In genomic region chr9:66732791-66733691, GRCm38 (mm10) we compare ENCODE assay signal across 7 mouse cellular contexts. TPM values are rescaled to one million over a fixed set of nuclear protein-coding genes. Genes with fewer than 3 reads are reported as not detected.
DNase-seq lines count a peak whose midpoint lies in the region; ATAC-seq lines count a peak whose summit lies in the region.

No protein-coding gene starts in this region.

- H3K9me3 ChIP-seq in midbrain, embryonic 15.5 days, result no peaks in the 10 kb centered on the region
- H3K9me3 ChIP-seq in midbrain, embryonic 16.5 days (replicated peaks; ENCODE audit: control insufficient read depth, low read length, poor library complexity, severe bottlenecking), result no peaks in the 10 kb centered on the region
- H3K9me3 ChIP-seq in embryonic facial prominence, embryonic 14.5 days (ENCODE audit: control insufficient read depth, low read length), result no peaks in the 10 kb centered on the region

- 0 out of 2 replicates have a peak, but pooled peaks have one; percentile 42 for ATAC-seq in midbrain, embryonic 15.5 days (replicated peaks)
- no peak for ATAC-seq in midbrain, embryonic 16.5 days
- peak; percentile 79 for ATAC-seq in embryonic facial prominence, embryonic 14.5 days (ENCODE audit: low read depth)

- H3K4me3 ChIP-seq in midbrain, embryonic 15.5 days, result no peak overlapping the region
- no peak overlapping the region for H3K4me3 ChIP-seq in midbrain, embryonic 16.5 days (ENCODE audit: low read depth, low read length)
- no peak overlapping the region for H3K4me3 ChIP-seq in embryonic facial prominence, embryonic 14.5 days (ENCODE audit: low read depth, low read length)

- intact Hi-C loops in left cerebral cortex, postnatal 25 days (cut with DNase I), result no loop called here

- no peak overlapping the region for H3K4me2 ChIP-seq in midbrain, embryonic 15.5 days
- H3K4me2 ChIP-seq in midbrain, embryonic 16.5 days (ENCODE audit: low read length), result no peak overlapping the region
- no peak overlapping the region for H3K4me2 ChIP-seq in embryonic facial prominence, embryonic 14.5 days (ENCODE audit: low read depth, low read length)

- WGBS in midbrain, embryonic 15.5 days, result 55% methylated on average over 15 of the region's 15 CpGs
- WGBS in midbrain, embryonic 16.5 days, result 47% methylated on average over 15 of the region's 15 CpGs
- WGBS in embryonic facial prominence, embryonic 14.5 days, result 41% methylated on average over 14 of the region's 15 CpGs

- H3K27ac ChIP-seq in midbrain, embryonic 15.5 days, result no peak overlapping the region
- H3K27ac ChIP-seq in midbrain, embryonic 16.5 days (ENCODE audit: low read length), result no peak overlapping the region
- peak overlapping the region; percentile 16; the same call in 1 of the 2 replicates for H3K27ac ChIP-seq in embryonic facial prominence, embryonic 14.5 days (replicated peaks; ENCODE audit: low read depth, low read length)

- H3K4me1 ChIP-seq in midbrain, embryonic 15.5 days, result peaks cover 4% of the 10 kb centered on the region; the same call in 1 of the 2 replicates
- peaks cover 5% of the 10 kb centered on the region for H3K4me1 ChIP-seq in midbrain, embryonic 16.5 days (ENCODE audit: control insufficient read depth, insufficient read depth, low read length)
- no peaks in the 10 kb centered on the region; the same call in 1 of the 2 replicates for H3K4me1 ChIP-seq in embryonic facial prominence, embryonic 14.5 days (ENCODE audit: control insufficient read depth, insufficient read depth, low read length)

- no peaks in the 10 kb centered on the region for H3K36me3 ChIP-seq in midbrain, embryonic 15.5 days (replicated peaks)
- H3K36me3 ChIP-seq in midbrain, embryonic 16.5 days (ENCODE audit: control insufficient read depth, insufficient read depth, low read length), result no peaks in the 10 kb centered on the region
- no peaks in the 10 kb centered on the region for H3K36me3 ChIP-seq in embryonic facial prominence, embryonic 14.5 days (ENCODE audit: control insufficient read depth, insufficient read depth, low read length)

- no peaks in the 10 kb centered on the region for H3K27me3 ChIP-seq in midbrain, embryonic 15.5 days (replicated peaks)
- H3K27me3 ChIP-seq in midbrain, embryonic 16.5 days (ENCODE audit: control insufficient read depth, insufficient read depth, low read depth, low read length), result no peaks in the 10 kb centered on the region
- no peaks in the 10 kb centered on the region for H3K27me3 ChIP-seq in embryonic facial prominence, embryonic 14.5 days (replicated peaks; ENCODE audit: control insufficient read depth, insufficient read depth, low read length)

- no peak overlapping the region for H3K9ac ChIP-seq in midbrain, embryonic 15.5 days
- H3K9ac ChIP-seq in midbrain, embryonic 16.5 days (ENCODE audit: low read depth, low read length), result no peak overlapping the region
- H3K9ac ChIP-seq in embryonic facial prominence, embryonic 14.5 days (ENCODE audit: low read depth, low read length), result no peak overlapping the region

- DNase-seq in embryonic facial prominence, embryonic 14.5 days (ENCODE audit: low spot score), result peak; percentile 84
- DNase-seq in kidney, adult 9 months, result peak; percentile 77
- DNase-seq in left cerebral cortex, postnatal 25 days (ENCODE audit: low spot score in 2 of 2), result peak; percentile 63 to 87
- no peak for DNase-seq in MN1 (ENCODE audit: low spot score)
- no peak for DNase-seq in urinary bladder, adult 2 months (ENCODE audit: low spot score)

RNA-seq across cellular contexts. Expression of gene Car12, which starts 19.6 kb away (rescaled TPM):
- polyA plus RNA-seq in midbrain, embryonic 15.5 days (2015; fragmentation: Nextera tagmentation; extraction: Ambion mirVana), result 1.2 and 2.3 TPM in 2 replicates
- polyA plus RNA-seq in midbrain, embryonic 16.5 days (2015; fragmentation: Nextera tagmentation; extraction: Ambion mirVana), result 2.0 TPM in 2 replicates
- polyA plus RNA-seq in embryonic facial prominence, embryonic 14.5 days (2014; fragmentation: Nextera tagmentation; extraction: Ambion mirVana), result 7.7 and 10.3 TPM in 2 replicates
- total RNA-seq in left cerebral cortex, postnatal 25 days (2021), result 10 to 100 TPM; 11.8 to 15.0 TPM
- 1.0 TPM in 2 replicates for polyA plus RNA-seq in urinary bladder, adult 2 months (2012; rRNA removed)

Comparison
In these comparisons a context has a peak if more than half of its experiments do, and no peak if none do; other contexts are left out.
1. DNase-seq: peak in embryonic facial prominence, embryonic 14.5 days (single experiment), kidney, adult 9 months (single experiment) and left cerebral cortex, postnatal 25 days (2 of 2); none in MN1 (single experiment) and urinary bladder, adult 2 months (single experiment).